Mouse (Mus musculus) layer of hippocampus, adult 9-10 months (tissue): ENCODE data around the gene Olfr1016.

ENCODE experiments used
- DNase-seq: peaks from one replicate; pipeline ENCODE4 v3.0.0; 2022; ENCODE audit warnings: low spot score

The Olfr1016 gene

GRCm38 (mm10) chr2:85802444-85802843 is at the start of gene Olfr1016:
TSS of gene Olfr1016 (minus strand) at chr2:85802544.
- DNase-seq, result no peak

- DNase-seq, result no peak
Measured at GRCm38 (mm10) chr2:85846730-85847129, 44.4 kb upstream of the Olfr1016 start, which contains the start of gene Olfr1020. TSS of gene Olfr1020 (plus strand) at chr2:85847030.

GRCm38 (mm10) chr2:85845383-85845782 is 43.0 kb upstream of the Olfr1016 start, which contains the start of gene Olfr1019:
TSS of gene Olfr1019 (minus strand) at chr2:85845483.
- DNase-seq, result no peak

GRCm38 (mm10) chr2:85818179-85818578 is 15.8 kb upstream of the Olfr1016 start, which contains the start of gene Olfr1018:
TSS of gene Olfr1018 (plus strand) at chr2:85818479.
- no peak for DNase-seq

GRCm38 (mm10) chr2:85804501-85804900 is 2.2 kb upstream of the Olfr1016 start:
- no peak for DNase-seq

GRCm38 (mm10) chr2:85792331-85792730 is 10.0 kb downstream of the Olfr1016 start:
- no peak for DNase-seq

- no peak for DNase-seq
Measured at GRCm38 (mm10) chr2:85781717-85782116, 20.6 kb downstream of the Olfr1016 start, which contains the start of gene Olfr1015. TSS of gene Olfr1015 (plus strand) at chr2:85782017.

- no peak for DNase-seq
Measured at GRCm38 (mm10) chr2:85772413-85772812, 29.9 kb downstream of the Olfr1016 start, which contains the start of gene Olfr1014. TSS of gene Olfr1014 (plus strand) at chr2:85772713.

GRCm38 (mm10) chr2:85766798-85767197 is 35.5 kb downstream of the Olfr1016 start, which contains the start of gene Olfr1013:
TSS of gene Olfr1013 (plus strand) at chr2:85767098.
- no peak for DNase-seq

GRCm38 (mm10) chr2:85762666-85763065 is 39.7 kb downstream of the Olfr1016 start, which contains the start of gene Olfr1012:
TSS of gene Olfr1012 (minus strand) at chr2:85762766.
- no peak for DNase-seq

GRCm38 (mm10) chr2:85753822-85754221 is 48.5 kb downstream of the Olfr1016 start:
- DNase-seq, result no peak
